Mouse (Mus musculus) neural tube, embryonic 10.5 days (tissue): ENCODE results near the gene Adamts8.

Experiments
- DNase-seq: peaks from one replicate; pipeline ENCODE4 v3.0.0-alpha.2; 2017; ENCODE audit warnings: low spot score; ENCODE audit errors: extremely low spot score

The Adamts8 gene

DNA sequence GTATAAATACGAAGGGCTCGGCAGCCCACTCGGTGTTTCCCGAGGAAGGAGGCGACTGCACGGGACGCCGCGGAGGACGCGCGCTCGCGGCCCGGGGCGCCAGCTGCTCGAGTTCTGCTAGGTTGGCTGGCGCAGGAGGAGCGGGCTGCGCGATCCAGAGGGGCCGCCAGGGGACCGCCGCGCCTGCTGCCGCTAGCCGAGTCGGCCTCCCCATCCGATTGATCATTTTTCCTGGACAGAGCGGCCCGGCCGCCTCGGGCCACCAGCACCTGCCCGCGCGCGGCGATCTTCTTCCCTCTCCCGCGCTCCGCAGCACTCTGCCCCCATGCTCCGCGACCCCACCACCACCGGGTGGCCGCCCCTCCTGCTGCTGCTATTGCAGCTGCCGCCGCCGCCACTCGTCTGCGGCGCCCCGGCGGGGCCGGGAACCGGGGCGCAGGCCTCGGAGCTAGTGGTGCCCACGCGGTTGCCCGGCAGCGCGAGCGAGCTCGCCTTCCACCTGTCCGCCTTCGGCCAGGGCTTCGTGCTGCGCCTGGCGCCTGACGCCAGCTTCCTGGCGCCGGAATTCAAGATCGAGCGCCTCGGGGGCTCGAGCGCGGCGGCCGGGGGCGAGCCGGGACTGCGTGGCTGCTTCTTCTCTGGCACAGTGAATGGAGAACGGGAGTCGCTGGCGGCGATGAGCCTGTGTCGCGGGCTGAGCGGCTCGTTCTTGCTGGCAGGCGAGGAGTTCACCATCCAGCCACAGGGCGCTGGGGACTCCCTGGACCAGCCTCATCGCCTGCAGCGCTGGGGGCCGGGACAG is at the start of gene Adamts8:
TSS of gene Adamts8 (plus strand) at position 51 of the 802 bp plus-strand sequence.
- peak; percentile 79 for DNase-seq

DNA sequence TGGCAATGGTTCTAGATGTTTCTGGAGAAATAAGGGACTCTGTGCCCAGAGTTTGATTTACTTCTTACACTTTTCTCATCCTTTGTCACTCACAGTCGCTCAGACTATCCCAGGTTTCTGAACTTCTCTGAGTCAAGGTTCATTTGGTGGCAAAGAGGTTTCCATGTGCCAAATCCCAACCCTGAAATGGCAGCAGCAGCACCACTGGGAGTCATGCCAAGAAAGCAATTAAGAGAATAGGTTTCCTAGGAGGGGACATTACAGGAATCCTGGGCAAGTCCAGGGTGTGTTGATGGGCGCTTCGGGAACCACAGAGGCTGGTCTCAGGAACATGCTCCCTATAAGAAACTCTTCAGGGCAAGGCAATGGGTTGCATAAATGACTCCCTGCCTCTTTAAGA is 46.7 kb upstream of the Adamts8 start:
- no peak for DNase-seq

DNA sequence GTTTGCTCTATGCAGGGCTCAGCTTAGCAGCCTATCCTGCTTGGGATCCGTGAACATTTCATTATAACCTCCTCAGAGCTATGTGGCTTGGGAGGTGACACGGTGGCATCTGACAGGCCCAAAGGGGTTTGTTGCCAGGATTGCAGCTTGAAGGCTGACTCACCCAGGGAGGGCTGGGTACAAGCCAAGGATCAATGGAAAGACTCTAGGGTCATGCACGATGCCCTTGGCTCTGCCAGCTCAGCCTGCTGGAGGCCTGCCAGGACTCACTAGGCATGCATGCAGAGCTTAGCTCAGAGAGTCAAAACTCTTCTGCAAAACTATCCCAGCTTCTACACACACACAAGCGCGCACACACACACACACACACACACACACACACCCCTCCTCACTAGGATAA is 45.6 kb upstream of the Adamts8 start:
- DNase-seq = no peak

DNA sequence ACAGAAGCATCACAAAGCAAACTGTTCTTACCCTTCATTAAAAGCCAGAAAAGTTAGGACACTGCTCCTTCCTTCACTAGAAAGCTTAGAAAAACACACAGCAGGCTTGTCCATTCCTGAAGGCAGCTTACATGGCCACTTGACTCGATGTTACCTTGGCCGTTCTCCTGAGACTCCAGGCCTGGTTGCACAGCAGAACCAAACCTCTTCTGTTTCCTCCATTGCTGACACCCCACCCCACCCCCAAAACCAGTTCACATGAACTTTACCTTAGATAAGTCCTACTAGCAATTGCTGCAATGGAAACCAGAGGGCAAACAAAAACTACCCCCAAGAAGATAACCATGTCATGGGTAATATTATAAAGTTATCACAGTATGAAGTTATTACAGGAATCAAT is 45.2 kb upstream of the Adamts8 start:
- DNase-seq = no peak

DNA sequence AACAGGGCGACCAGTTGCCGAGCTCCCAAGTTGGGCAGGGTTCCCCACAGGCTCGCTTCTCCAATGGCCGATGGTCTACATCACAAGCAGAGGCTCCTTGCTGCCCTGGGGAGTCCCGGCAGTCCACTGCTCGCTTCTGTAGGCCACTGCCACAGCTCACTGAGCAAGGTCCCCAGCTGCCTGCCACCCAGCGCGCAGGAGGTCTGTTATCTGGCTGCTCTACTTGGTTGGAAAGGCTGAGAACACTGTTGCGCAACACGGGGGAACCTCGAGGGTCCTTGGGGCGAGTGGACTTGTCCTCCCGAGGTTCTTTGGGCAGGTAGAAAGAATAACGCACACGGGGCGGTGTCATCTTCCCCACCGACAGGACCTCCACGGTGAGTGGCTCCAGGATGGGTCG is 40.2 kb upstream of the Adamts8 start:
- no peak for DNase-seq

DNA sequence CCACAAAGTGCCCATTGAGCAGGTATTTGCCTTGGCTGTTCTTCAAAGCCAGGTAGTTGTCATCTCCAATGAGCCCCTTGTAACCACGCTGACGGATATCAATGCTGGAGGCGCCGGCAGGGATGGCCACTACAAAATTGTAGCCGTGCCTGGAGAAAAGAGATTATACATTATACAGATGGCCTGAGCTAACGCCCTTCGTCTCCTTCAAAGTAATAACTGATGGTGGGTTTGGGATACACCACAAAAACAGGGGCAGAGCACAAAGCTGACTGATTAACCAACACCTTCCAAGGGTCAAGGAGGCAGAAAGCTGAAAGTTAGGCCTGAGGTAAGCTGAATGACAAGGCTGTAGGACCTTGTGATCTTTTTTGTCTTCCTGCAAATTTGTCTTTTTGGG is 39.7 kb upstream of the Adamts8 start:
- DNase-seq = no peak

DNA sequence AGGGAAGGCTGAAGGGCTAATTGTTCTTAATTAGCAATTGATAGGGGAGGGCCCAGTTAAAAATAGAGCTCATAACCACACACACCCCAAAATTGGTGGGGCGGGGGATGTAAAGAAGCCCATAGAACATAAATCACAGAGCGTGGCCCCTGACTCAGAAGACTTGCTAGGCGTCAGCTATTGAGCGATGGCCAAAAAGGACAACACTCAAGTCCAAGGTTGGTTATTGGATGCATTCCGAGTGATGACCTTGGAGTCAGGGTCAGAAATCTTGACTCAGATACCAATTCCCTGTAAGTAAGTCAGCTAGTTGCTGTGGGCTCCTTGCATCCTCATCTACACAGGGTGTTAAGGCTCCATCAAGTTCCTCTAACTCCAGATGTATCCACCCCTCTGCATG is 39.1 kb upstream of the Adamts8 start:
- no peak for DNase-seq

DNA sequence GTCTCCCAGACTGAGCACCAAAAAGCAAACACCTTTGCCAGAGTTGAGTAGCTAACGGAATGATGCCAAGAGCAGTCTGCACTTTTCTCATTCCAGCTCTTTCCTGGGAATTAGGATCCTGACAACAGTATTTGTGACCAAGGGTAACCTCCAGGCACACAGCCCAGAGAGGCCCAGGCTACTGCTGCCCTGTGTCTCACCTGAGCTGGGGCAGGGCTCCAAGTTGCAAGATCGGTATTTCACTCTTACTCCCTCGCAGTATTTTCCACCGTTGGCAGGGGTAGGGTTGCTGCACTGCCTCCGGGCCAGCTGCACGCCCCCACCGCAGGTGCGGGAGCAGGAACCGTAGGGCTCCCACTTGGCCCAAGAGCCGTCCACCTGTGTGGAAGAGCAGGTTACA is 36.5 kb upstream of the Adamts8 start:
- DNase-seq = no peak

DNA sequence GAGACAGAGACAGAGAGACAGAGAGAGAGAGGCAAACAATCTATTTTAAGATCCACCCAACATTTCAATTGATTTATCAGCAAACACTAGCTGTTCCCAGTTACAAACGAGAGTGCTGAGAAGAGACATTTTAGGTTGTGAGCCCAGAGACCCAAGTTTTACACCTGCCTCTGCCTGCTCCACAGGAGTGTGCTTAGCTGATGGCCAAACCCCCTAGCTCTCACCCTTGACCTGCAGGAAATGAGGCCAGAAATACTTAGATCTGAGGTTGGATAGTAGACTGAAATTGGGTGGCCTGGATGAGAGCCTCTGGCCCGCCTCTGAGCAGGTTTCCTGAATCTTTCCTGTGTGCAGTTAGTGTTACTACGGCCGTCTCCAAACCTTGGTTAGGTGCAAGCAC is 35.9 kb upstream of the Adamts8 start:
- DNase-seq = no peak

DNA sequence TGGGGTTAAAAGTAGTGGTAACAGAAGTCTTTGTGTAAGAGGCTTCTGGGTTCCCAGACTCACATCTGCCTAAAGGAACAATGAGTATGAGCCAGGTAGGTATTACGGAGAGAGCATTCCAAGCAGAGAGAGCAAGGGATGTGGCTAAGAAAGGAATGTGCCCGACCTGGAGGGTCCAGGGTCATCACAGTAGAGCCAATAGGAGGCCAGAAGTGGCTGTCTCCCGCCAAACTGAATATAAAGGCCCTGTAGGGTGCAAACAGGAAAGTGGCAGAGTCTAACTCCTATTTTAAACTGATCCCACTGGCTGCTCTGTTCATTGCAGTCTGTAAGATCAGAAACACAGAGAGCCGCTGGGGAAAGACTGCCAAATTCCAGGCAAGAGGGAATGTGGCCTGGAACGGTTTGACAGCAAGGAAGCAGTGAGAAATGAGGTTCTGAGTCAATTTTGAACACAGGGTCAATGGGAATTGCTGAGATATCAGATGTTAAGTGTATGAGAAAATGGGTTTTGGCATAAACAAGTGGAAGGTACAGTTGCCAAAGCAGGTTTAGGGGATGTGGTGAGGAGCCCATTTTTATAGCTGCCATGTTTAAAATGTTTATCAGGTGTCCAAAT is 34.6 kb upstream of the Adamts8 start:
- DNase-seq = no peak

DNA sequence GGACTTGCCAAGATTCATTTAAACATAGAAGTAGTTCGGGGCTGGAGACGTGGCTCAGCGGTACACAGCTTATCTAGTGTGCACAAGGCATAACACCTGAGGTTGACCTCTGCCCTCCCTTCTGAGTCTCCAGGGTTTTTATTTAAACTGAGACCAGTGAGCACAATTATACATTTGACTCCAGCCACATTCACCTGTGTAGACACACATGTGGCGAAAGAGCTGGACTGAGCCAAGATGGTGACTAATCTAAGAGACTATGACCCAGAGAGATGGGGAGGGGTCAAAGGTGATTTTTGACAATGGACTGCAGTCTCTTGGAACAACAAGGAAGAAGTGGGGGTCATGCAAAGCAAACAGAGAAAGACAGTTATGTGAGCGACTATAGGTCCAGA is 34.1 kb upstream of the Adamts8 start:
- no peak for DNase-seq

DNA sequence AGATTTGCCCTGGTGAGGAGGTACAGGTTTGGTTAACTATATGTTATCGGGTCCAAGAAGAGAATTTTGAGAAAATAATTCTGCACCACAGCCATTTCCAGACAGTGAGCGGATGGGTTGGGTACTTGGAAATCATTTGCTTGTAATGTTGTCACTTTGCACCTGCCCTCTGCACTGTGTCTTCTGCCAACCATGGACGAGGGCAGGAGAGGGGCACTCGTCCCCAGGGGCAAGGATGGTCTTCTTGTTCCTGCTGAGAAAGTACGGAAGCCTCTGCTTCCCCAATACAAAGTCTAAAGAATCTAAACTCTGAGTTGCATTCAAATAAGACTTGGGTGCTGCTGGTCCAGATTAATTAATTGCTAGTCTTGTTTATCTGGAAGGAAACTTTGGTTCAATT is 33.4 kb upstream of the Adamts8 start:
- DNase-seq = no peak

DNA sequence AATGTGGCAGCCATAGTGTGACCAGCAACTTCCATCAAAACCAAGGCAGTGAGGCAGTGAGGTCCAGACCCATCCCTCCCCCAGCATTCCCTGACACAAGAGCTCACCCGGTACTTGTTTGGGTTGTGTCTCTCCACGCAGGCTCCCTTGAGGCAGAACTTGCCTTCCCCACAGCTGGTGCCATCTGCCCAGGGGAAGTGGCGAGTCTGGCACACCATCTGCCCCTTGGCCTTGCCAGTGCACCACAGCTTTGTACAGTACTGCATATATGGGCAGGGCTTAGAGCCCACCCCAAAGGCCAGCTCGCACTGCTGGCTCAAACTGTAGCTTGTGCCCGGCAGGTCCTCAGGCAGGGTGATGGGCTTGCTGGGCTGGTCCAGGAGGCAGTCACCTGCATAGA is 31.9 kb upstream of the Adamts8 start:
- DNase-seq = no peak

DNA sequence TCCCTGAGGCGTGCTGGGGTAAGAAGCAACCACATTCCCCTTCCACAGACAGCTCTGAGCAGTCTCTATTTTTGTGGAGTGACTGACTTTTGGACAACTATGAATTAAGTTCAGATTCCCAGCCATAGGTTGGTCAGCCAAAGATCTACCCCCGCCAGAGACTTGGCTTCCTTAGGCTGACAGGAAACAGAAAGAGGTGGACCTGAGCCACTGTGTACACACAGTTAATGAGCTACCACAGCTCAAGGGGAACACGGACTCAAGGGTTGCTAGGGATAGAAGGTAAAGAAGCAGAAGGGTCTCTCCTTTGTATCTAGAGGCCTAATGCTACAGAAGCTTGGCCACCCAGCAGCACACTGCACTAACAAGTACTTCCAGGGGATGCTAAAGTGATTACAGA is 30.2 kb upstream of the Adamts8 start:
- no peak for DNase-seq

DNA sequence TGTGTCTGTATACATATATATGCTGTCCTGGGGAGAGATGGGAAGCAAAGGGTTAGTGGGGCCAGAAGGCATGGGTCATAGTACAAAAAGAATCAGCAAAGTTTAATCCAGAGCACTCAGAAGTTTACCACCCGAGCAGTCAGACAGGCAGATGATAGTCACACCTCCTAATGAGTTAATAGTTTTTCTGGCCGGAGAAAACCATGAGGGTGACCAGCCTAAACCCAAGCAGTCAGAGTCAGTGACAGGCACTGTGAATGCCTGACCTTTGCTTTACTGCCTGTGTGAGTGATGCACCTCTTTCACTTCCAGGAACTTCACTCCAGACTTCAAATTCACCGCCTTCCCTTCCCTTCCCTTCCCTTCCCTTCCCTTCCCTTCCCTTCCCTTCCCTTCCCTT is 28.9 kb upstream of the Adamts8 start:
- no peak for DNase-seq

DNA sequence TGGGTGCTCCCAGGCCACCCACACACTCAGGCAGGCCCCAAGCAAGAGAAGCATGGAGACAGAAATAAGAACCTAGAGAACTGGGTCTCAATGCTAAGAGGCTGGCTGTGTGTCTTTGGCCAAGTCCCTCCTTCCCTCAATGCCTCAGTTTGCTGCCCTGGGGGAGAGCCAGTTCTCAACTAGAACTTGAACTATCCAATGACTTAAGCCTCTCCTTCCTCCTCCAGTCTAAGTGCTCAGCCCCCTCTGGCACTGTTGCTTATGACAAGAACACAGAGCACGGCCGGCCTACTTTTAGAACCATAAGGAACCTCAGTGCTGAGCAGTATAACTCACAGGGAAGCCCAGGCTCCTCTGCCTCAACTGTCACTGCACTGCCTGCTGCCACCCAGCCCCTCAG is 28.1 kb upstream of the Adamts8 start:
- DNase-seq = no peak

DNA sequence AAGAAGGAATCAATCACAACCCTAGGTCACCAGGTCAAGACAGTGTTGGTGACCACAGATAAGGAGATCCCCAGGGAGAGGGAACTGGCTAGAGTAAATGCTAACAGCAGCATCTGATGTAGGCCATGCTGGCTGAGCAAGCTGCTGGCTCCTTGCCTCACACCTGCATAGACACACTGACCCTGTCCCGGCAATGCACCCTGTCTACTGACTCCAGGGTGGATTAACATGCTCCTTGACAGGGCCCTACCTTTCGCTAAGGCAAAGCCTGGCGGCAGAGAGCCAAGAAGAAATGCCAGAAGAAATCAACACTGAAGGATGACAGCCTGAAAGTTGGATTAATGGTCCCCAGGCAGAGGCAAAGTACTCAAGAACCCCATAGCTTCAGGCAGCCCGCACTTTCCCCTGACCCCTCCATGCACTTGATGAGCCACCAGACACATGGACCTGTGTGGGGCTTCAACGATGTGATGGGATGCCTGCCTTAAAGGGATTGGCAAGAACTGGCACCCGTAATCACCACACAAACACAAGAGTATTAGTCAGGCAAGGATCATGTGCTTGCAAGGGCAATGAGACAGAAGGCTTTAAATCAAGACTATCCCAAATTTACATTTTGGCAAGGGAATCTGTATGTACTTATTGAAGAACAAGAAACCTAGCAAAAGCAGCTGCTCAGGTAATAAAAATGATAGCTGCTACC is 25.9 kb upstream of the Adamts8 start:
- no peak for DNase-seq

DNA sequence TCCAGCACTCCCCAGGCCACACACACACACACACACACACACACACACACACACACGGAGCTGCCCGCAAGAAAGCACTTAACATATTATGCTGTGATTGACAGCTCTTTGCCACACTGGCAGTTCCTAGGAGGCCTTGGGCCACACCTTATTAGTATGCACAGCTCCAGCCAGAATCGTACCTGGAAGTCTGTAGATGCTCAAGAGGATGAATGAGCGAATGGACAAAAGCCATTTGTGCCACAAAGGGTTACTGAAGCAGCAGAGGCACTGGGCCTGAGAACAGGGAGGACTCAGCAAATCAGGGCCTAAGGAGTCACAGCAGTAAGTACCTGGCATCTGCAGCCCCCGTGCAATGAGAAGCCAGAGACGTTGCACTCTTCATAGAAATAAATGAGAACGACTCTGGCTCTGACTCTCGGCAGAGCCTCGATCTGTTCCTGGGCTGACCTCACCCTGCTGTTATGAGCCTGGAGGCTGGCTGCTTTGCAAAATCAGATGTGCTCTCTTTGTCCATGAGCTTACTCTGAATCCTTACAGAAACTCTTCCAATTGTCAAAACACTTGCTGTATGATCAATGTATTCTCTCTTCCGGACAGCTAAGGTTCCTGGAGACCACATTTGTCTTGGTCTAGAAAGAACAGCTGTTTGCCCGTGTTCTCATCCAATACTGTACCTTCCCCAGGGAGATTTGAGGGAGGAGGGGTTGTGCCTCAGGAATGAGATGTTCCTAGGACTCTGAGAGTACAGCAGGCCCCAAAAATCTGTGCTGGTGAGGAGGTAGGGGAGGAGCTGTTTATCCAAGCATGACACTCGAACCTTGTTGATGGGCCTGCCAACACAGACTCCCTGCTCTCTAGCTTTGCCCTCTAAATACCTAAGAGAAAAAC is 23.7 kb upstream of the Adamts8 start:
- no peak for DNase-seq

DNA sequence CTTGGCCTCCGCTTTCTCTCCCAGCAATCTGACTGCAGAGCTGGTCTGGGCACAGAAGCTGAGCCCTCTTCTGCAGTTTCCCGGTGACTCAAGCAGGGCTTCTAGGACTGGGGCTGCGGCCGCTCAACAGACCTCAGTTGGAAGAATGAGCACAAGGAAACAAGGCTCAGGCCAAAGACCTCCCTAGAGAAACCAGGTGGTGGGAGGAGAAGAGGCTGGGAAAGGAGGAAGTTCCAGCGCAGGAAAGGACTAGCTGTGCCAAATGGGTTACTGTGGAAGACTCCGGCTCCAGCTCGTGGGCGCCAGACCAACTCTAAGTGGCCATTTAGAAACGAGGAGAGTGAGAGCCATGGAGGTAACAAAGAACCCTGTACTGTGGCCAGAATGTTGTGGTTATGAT is 22.7 kb upstream of the Adamts8 start:
- DNase-seq = no peak

DNA sequence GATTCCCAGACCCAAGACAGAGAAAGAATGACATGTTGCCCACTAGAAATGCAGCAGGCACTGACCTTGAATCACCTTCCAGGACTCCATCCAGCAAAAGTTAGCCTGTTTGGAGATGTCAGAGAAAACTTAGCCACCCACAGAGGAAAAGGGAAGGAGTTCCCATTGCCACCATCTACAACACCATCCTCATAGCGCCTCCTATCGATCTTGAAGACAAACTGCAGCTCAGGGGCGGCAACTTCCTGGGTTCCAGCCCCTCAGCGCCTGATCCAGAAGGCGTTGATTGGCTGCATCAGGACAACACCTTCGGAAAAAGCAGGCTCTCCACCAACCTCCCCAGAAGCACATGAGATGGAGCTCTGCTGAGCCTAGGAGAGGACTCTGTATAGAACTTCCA is 21.6 kb upstream of the Adamts8 start:
- DNase-seq = peak; percentile 42

DNA sequence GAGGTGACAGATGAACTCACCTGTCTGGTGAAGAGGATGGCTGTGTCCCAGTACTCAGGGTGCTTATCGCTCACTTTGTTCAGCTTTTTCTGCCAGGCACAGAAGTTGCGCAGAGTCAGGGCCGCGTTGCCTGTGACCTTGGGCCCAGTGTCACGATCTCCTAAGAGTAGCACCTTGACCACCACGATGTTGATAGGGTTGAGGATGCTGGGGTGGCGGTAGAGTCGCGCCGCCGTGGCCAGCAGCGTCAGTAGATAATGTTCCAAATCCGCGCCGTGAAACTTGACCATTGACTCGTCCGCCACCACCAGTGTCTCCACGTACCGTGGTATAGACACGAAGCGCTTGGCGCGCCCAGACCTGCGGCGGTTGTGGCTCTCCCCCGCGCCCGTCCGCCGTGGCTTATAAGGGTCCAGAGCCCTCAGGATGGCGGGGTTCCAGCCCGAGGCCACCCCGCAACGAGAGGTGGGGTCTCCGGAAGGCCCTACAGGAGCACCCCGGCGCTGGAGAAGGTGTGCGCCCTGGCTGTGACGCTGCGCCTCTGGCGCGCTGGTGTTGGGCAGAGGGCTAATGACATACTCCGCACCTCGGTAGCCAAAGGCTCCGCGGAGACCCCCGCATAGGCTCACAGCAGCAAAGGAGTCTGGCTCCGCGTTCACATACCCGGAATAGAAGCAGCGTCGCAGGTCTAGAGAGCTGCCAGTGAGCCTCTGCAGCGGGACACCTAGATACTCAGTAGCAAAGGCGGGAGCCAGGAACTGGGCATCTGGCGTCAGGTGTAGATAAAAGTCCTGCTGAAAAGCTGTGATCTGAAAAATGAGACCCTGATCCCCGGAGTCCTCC is 20.9 kb upstream of the Adamts8 start:
- DNase-seq = peak; percentile 62
